Mouse (Mus musculus) midbrain, embryonic 12.5 days (tissue): ENCODE measurements at regions not wholly inside any gene's neighbourhood (a gene's known extent, or its start where the extent isn't known, plus 50 kb on each side); places are given as distances from the start of the nearest gene placed in this dataset.

Experiments used
- ATAC-seq: fragments of 200-750 bp; cut with Nextera tagmentation; 2 replicates; pipeline ENCODE4 v1.8.0; 2017; ENCODE audit warnings: low read depth, moderate TSS enrichment, moderate library complexity; ENCODE audit not compliant: low FRiP score
- H3K27ac ChIP-seq: fragments of 300-500 bp; sonication (generic); replicated peaks from 2 replicates; pipeline ENCODE4 v1.5.1; 2016; ENCODE audit warnings: mild to moderate bottlenecking
- H3K27me3 ChIP-seq: fragments of 300-500 bp; sonication (generic); 2 replicates; pipeline ENCODE4 v1.6.1; 2016; ENCODE audit warnings: mild to moderate bottlenecking
- H3K36me3 ChIP-seq: fragments of 300-500 bp; sonication (generic); 2 replicates; pipeline ENCODE4 v1.6.1; 2016
- H3K4me1 ChIP-seq: fragments of 300-500 bp; sonication (generic); 2 replicates; pipeline ENCODE4 v1.6.1; 2016
- H3K4me2 ChIP-seq: fragments of 300-500 bp; sonication (generic); replicated peaks from 2 replicates; pipeline ENCODE4 v1.6.1; 2016; ENCODE audit warnings: mild to moderate bottlenecking, moderate library complexity
- H3K4me3 ChIP-seq: fragments of 300-500 bp; sonication (generic); 2 replicates; pipeline ENCODE4 v1.5.1; 2016; ENCODE audit warnings: mild to moderate bottlenecking
- H3K9ac ChIP-seq: fragments of 300-500 bp; sonication (generic); replicated peaks from 2 replicates; pipeline ENCODE4 v1.6.1; 2016; ENCODE audit warnings: mild to moderate bottlenecking, moderate library complexity
- H3K9me3 ChIP-seq: fragments of 300-500 bp; sonication (generic); 2 replicates; pipeline ENCODE4 v1.6.1; 2016; ENCODE audit warnings: mild to moderate bottlenecking
- WGBS: fragments of 180-500 bp; shearing (Covaris S2); methylation state at CpG from one replicate; pipeline ENCODE4 v1.1.7; 2016; 5-methylcytosine and 5-hydroxymethylcytosine counted together

GRCm38 (mm10) chr8:30502164-30502563 lies 2926.3 kb upstream of the 5930422O12Rik start:
- WGBS: 78% methylated on average over 2 of the region's 2 CpGs
- no peak for ATAC-seq
- H3K27ac ChIP-seq: no peak overlapping the region

GRCm38 (mm10) chr8:30511358-30511757 lies 2917.2 kb upstream of the 5930422O12Rik start:
- Histone ChIP-seq H3K4me3 (no peak overlapping the region), H3K9me3 (no peaks in the 10 kb centered on the region), H3K27me3 (no peaks in the 10 kb centered on the region), H3K4me1 (0 out of 2 replicates have a peak, but pooled peaks cover 3% of the 10 kb centered on the region), H3K27ac (no peak overlapping the region), H3K9ac (no peak overlapping the region), H3K4me2 (no peak overlapping the region), H3K36me3 (no peaks in the 10 kb centered on the region)
- 89% methylated on average over 2 of the region's 2 CpGs for WGBS
- no peak for ATAC-seq

More at GRCm38 (mm10) chr8:30502164-30502563, 2926.3 kb upstream of the 5930422O12Rik start:
- Histone ChIP-seq H3K4me2 (no peak overlapping the region), H3K27me3 (no peaks in the 10 kb centered on the region), H3K9me3 (no peaks in the 10 kb centered on the region), H3K36me3 (no peaks in the 10 kb centered on the region), H3K9ac (no peak overlapping the region), H3K4me3 (no peak overlapping the region), H3K4me1 (no peaks in the 10 kb centered on the region)

- H3K4me2 ChIP-seq: 0 out of 2 replicates have a peak overlapping the region, but pooled peaks have one; percentile 13
- H3K4me3 ChIP-seq: no peak overlapping the region
- 46% methylated on average over 10 of the region's 10 CpGs for WGBS
- H3K36me3 ChIP-seq: no peaks in the 10 kb centered on the region
- no peak overlapping the region for H3K27ac ChIP-seq
- no peaks in the 10 kb centered on the region for H3K9me3 ChIP-seq
- no peak overlapping the region for H3K9ac ChIP-seq
- H3K4me1 ChIP-seq: peaks cover 8% of the 10 kb centered on the region; the same call in 1 of the 2 replicates
- no peaks in the 10 kb centered on the region for H3K27me3 ChIP-seq
- no peak for ATAC-seq
Measured at GRCm38 (mm10) chr8:30522806-30523462, 2905.6 kb upstream of the 5930422O12Rik start.

- Histone ChIP-seq H3K4me1 (peaks cover 4% of the 10 kb centered on the region), H3K27me3 (no peaks in the 10 kb centered on the region), H3K36me3 (no peaks in the 10 kb centered on the region), H3K9ac (no peak overlapping the region), H3K27ac (peak overlapping the region; percentile 71), H3K4me2 (no peak overlapping the region), H3K4me3 (no peak overlapping the region), H3K9me3 (no peaks in the 10 kb centered on the region)
- ATAC-seq: peak; percentile 92
- 33% methylated on average over 3 of the region's 3 CpGs for WGBS
Measured at GRCm38 (mm10) chr8:30532862-30533500, 2895.5 kb upstream of the 5930422O12Rik start.

- no peak overlapping the region for H3K9ac ChIP-seq
- H3K4me3 ChIP-seq: no peak overlapping the region
- H3K9me3 ChIP-seq: no peaks in the 10 kb centered on the region
- peak; percentile 93 for ATAC-seq
- H3K4me2 ChIP-seq: no peak overlapping the region
- 52% methylated on average over 3 of the region's 3 CpGs for WGBS
- H3K27ac ChIP-seq: peak overlapping the region; percentile 71
- peaks cover 4% of the 10 kb centered on the region for H3K4me1 ChIP-seq
- H3K27me3 ChIP-seq: no peaks in the 10 kb centered on the region
- no peaks in the 10 kb centered on the region for H3K36me3 ChIP-seq
Measured at GRCm38 (mm10) chr8:30533501-30533870, 2895.0 kb upstream of the 5930422O12Rik start.

- ATAC-seq: peak; percentile 42; the same call in 1 of the 2 replicates
- peaks cover 4% of the 10 kb centered on the region for H3K4me1 ChIP-seq
- no peaks in the 10 kb centered on the region for H3K27me3 ChIP-seq
- H3K4me3 ChIP-seq: no peak overlapping the region
- H3K9ac ChIP-seq: no peak overlapping the region
- H3K9me3 ChIP-seq: no peaks in the 10 kb centered on the region
- H3K4me2 ChIP-seq: no peak overlapping the region
- no peak overlapping the region for H3K27ac ChIP-seq
- 69% methylated on average over 3 of the region's 3 CpGs for WGBS
- no peaks in the 10 kb centered on the region for H3K36me3 ChIP-seq
Measured at GRCm38 (mm10) chr8:30535450-30535849, 2893.1 kb upstream of the 5930422O12Rik start.

- no peaks in the 10 kb centered on the region for H3K36me3 ChIP-seq
- H3K9ac ChIP-seq: no peak overlapping the region
- H3K4me1 ChIP-seq: no peaks in the 10 kb centered on the region
- no peak overlapping the region for H3K4me2 ChIP-seq
- H3K9me3 ChIP-seq: no peaks in the 10 kb centered on the region
- H3K4me3 ChIP-seq: no peak overlapping the region
- no peak for ATAC-seq
- H3K27ac ChIP-seq: no peak overlapping the region
- H3K27me3 ChIP-seq: no peaks in the 10 kb centered on the region
- WGBS: 89% methylated on average over 1 of the region's 1 CpGs
Measured at GRCm38 (mm10) chr8:30542196-30542595, 2886.3 kb upstream of the 5930422O12Rik start.

- ATAC-seq: no peak
- no peak overlapping the region for H3K9ac ChIP-seq
- H3K27ac ChIP-seq: no peak overlapping the region; the same call in 1 of the 2 replicates
- no peak overlapping the region for H3K4me3 ChIP-seq
- H3K9me3 ChIP-seq: no peaks in the 10 kb centered on the region
- H3K27me3 ChIP-seq: no peaks in the 10 kb centered on the region
- no peaks in the 10 kb centered on the region for H3K36me3 ChIP-seq
- H3K4me1 ChIP-seq: peaks cover 4% of the 10 kb centered on the region; the same call in 1 of the 2 replicates
- H3K4me2 ChIP-seq: no peak overlapping the region
- WGBS: 20% methylated on average over 2 of the region's 2 CpGs
Measured at GRCm38 (mm10) chr8:30547820-30548219, 2880.7 kb upstream of the 5930422O12Rik start.

GRCm38 (mm10) chr8:30551051-30551450 lies 2877.5 kb upstream of the 5930422O12Rik start:
- peaks cover 4% of the 10 kb centered on the region; the same call in 1 of the 2 replicates for H3K4me1 ChIP-seq
- no peaks in the 10 kb centered on the region for H3K27me3 ChIP-seq
- no peaks in the 10 kb centered on the region for H3K36me3 ChIP-seq
- no peak overlapping the region for H3K9ac ChIP-seq
- no peak overlapping the region for H3K4me3 ChIP-seq
- H3K4me2 ChIP-seq: no peak overlapping the region
- 52% methylated on average over 1 of the region's 1 CpGs for WGBS
- no peak overlapping the region for H3K27ac ChIP-seq
- H3K9me3 ChIP-seq: no peaks in the 10 kb centered on the region
- ATAC-seq: no peak

GRCm38 (mm10) chr8:30557429-30557828 lies 2871.1 kb upstream of the 5930422O12Rik start:
- Histone ChIP-seq H3K9ac (no peak overlapping the region), H3K27me3 (no peaks in the 10 kb centered on the region), H3K36me3 (no peaks in the 10 kb centered on the region), H3K4me2 (no peak overlapping the region), H3K9me3 (no peaks in the 10 kb centered on the region), H3K4me1 (no peaks in the 10 kb centered on the region), H3K4me3 (no peak overlapping the region), H3K27ac (no peak overlapping the region)
- ATAC-seq: no peak

GRCm38 (mm10) chr8:30561323-30562207 lies 2866.9 kb upstream of the 5930422O12Rik start:
- ATAC-seq: no peak
- Histone ChIP-seq H3K4me1 (no peaks in the 10 kb centered on the region), H3K27me3 (no peaks in the 10 kb centered on the region), H3K36me3 (no peaks in the 10 kb centered on the region), H3K4me2 (no peak overlapping the region), H3K9me3 (no peaks in the 10 kb centered on the region), H3K9ac (no peak overlapping the region), H3K4me3 (no peak overlapping the region), H3K27ac (no peak overlapping the region)
- WGBS: 86% methylated on average over 8 of the region's 8 CpGs

- H3K4me1 ChIP-seq: no peaks in the 10 kb centered on the region
- no peak overlapping the region for H3K27ac ChIP-seq
- no peak overlapping the region for H3K4me3 ChIP-seq
- no peaks in the 10 kb centered on the region for H3K36me3 ChIP-seq
- H3K27me3 ChIP-seq: no peaks in the 10 kb centered on the region
- no peak overlapping the region for H3K4me2 ChIP-seq
- H3K9ac ChIP-seq: no peak overlapping the region
- 71% methylated on average over 3 of the region's 3 CpGs for WGBS
- no peaks in the 10 kb centered on the region for H3K9me3 ChIP-seq
- ATAC-seq: no peak
Measured at GRCm38 (mm10) chr8:30569799-30570198, 2858.7 kb upstream of the 5930422O12Rik start.
